Mouse (Mus musculus): Measurements from ENCODE around the gene Rab34. TPM values are rescaled to one million over a fixed set of nuclear protein-coding genes. Genes with fewer than 3 reads are reported as not detected.
A peak's percentile ranks its signal among the peaks of the same experiment; 100 is the strongest.

The Rab34 gene
- total and polyA plus RNA-seq, 3 experiments, result 0.17 to 1.4 (median 0.50) TPM

DNA sequence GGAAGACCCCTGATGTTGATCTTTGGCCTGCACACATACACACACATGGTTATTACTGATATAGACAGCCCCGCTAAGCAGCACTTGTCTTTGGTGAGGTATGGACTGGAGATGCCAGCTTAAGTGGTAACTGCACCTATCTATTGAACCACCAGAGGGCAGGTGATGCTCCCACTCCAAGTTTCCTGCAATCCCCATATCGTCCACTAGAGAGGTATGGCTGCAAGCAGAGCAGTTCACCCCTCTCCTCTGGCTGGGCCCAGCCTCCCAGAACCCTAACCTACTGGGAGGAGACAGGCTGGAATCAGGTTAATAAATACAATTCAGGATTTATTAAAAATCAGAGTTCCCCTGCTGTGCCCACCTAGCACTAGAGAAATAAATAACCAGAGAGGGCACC, 29.1 kb upstream of the Rab34 start (continued):
- TF ChIP-seq ZKSCAN1 (IDR thresholded peaks at IDR 0.05; ENCODE audit: borderline replicate concordance, low read depth, low read length) (no peak), RAD21 (IDR thresholded peaks at IDR 0.05; ENCODE audit: low read depth, low read length) (peak; percentile 93), SIN3A (IDR thresholded peaks at IDR 0.05; ENCODE audit: low read length) (peak; percentile 83), MEF2A (IDR thresholded peaks at IDR 0.05; ENCODE audit: borderline replicate concordance, low read depth, low read length) (peak; percentile 69; the same call in 1 of the 2 replicates), KAT2A (IDR thresholded peaks at IDR 0.05; ENCODE audit: insufficient replicate concordance, low read length) (no peak), UBTF (IDR thresholded peaks at IDR 0.05; ENCODE audit: low read depth, low read length) (no peak)

DNA sequence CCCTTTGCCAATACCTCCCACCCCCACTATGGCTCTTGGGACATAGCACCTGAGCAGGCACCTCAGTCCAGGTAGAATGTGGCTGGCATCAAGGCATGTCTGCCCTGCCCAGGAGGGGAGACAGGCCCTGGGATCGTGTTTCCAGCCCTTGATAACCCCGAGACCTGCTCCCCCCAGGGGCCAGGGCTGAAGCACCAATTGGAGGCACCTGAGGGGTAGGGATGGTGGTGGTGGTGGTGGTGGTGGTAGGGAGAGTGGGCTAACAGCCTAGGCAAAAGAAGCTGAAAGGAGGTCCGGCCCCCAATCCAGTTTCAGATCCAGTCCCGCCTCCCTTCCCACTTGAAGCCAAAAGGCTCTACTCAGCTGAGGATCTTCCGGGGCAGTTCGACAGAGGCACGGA, 28.7 kb upstream of the Rab34 start:
- Histone ChIP-seq H3K4me3 (replicated peaks in 1 of 3; ENCODE audit: low read depth in 2 of 3, low read length in 2 of 3, poor library complexity in 1 of 3) (no peak overlapping the region), H3K27me3 (replicated peaks) (no peaks in the 10 kb centered on the region), H3K4me2 (ENCODE audit: insufficient read depth, low read depth, poor library complexity, severe bottlenecking) (no peak overlapping the region), H3K27ac (ENCODE audit: insufficient read depth, low read depth) (no peak overlapping the region), H3K36me3 (replicated peaks in 1 of 2; ENCODE audit: control insufficient read depth in 1 of 2, insufficient read depth in 1 of 2, low read length in 1 of 2) (peaks cover 65 to 80% of the 10 kb centered on the region in 2 experiments), H3K79me2 (replicated peaks; ENCODE audit: control insufficient read depth, extremely low read depth, insufficient read depth, poor library complexity, severe bottlenecking) (peaks cover 26% of the 10 kb centered on the region), H3K9ac (ENCODE audit: insufficient read depth, low read depth) (no peak overlapping the region), H3K9me3 (replicated peaks; ENCODE audit: low read length) (no peaks in the 10 kb centered on the region), H3K4me1 (ENCODE audit: control insufficient read depth in 1 of 2, insufficient read depth in 2 of 2) (peaks cover 20 to 44% of the 10 kb centered on the region in 2 experiments)
- DNase-seq (ENCODE audit: extremely low read depth), result no peak
- in situ Hi-C loops (cut with MboI; ENCODE audit: low pct_ligation_motif_present, low pct_unique_long_range_greater_than_20kb, low sequenced_read_pairs), result no loop called here
- dilution Hi-C loops (cut with MboI; ENCODE audit: extremely low pct_ligation_motif_present, extremely low pct_unique_long_range_greater_than_20kb, low sequenced_read_pairs), result no loop called here
- TF ChIP-seq UBTF (IDR thresholded peaks at IDR 0.05; ENCODE audit: low read depth, low read length) (no peak), ELF1 (IDR thresholded peaks at IDR 0.05; ENCODE audit: low read depth, low read length) (no peak), E2F4 (IDR thresholded peaks at IDR 0.05; ENCODE audit: insufficient replicate concordance, low read depth, low read length) (no peak), ETS1 (conservative IDR thresholded peaks at IDR 0.05; ENCODE audit: low read depth, low read length) (no peak), SIN3A (IDR thresholded peaks at IDR 0.05; ENCODE audit: low read length) (no peak), CHD1 (IDR thresholded peaks at IDR 0.05; ENCODE audit: low read depth, low read length) (no peak), RAD21 (IDR thresholded peaks at IDR 0.05; ENCODE audit: low read depth, low read length) (no peak), USF1 (IDR thresholded peaks at IDR 0.05; ENCODE audit: low read depth, low read length) (no peak), PAX5 (IDR thresholded peaks at IDR 0.05; ENCODE audit: low read length) (no peak), MAZ (IDR thresholded peaks at IDR 0.05; ENCODE audit: low read depth, low read length) (no peak), JUND (conservative IDR thresholded peaks at IDR 0.05; ENCODE audit: low read depth, low read length) (no peak), ZC3H11A (IDR thresholded peaks at IDR 0.05; ENCODE audit: low read depth, low read length) (no peak), MXI1 (IDR thresholded peaks at IDR 0.05; ENCODE audit: low read depth, low read length) (no peak), BHLHE40 (IDR thresholded peaks at IDR 0.05; ENCODE audit: low read depth, low read length) (no peak), USF2 (conservative IDR thresholded peaks at IDR 0.05; ENCODE audit: low read depth, low read length) (no peak), JUN (IDR thresholded peaks at IDR 0.05; ENCODE audit: insufficient read depth, low read depth, low read length) (no peak), EP300 (IDR thresholded peaks at IDR 0.05; ENCODE audit: low read length) (no peak), TBP (conservative IDR thresholded peaks at IDR 0.05; ENCODE audit: low read depth, low read length) (no peak), ZNF384 (IDR thresholded peaks at IDR 0.05; ENCODE audit: low read depth, low read length) (no peak), RCOR1 (conservative IDR thresholded peaks at IDR 0.05; ENCODE audit: low read depth, low read length) (no peak)
